Mouse (Mus musculus) forebrain, embryonic 14.5 days (tissue): ENCODE data around the gene Malsu1. TPM values are rescaled to one million over a fixed set of nuclear protein-coding genes. Genes with fewer than 3 reads are reported as not detected.

Source experiments
- ATAC-seq: fragments of 200-750 bp; cut with Nextera tagmentation; 2 replicates; pipeline ENCODE4 v1.8.0; 2017; ENCODE audit warnings: mild to moderate bottlenecking, moderate library complexity
- DNase-seq: peaks from one replicate; pipeline ENCODE4 v3.0.0-alpha.2; 2015; ENCODE audit warnings: low spot score
- H3K27ac ChIP-seq: fragments of 300-500 bp; sonication (generic); 2 replicates; pipeline ENCODE4 v1.5.1; 2014; ENCODE audit warnings: low read depth, mild to moderate bottlenecking, control low read depth, low read length, moderate library complexity
- H3K27me3 ChIP-seq: fragments of 300-500 bp; sonication (generic); replicated peaks from 2 replicates; pipeline ENCODE4 v1.6.1; 2014; ENCODE audit warnings: low read length, control low read depth, mixed read lengths; ENCODE audit not compliant: control insufficient read depth, insufficient read depth
- H3K36me3 ChIP-seq: fragments of 300-500 bp; sonication (generic); 2 replicates; pipeline ENCODE4 v1.6.1; 2014; ENCODE audit warnings: low read length, control low read depth; ENCODE audit not compliant: control insufficient read depth, insufficient read depth
- H3K4me1 ChIP-seq: fragments of 300-500 bp; sonication (generic); 2 replicates; pipeline ENCODE4 v1.6.1; 2014; ENCODE audit warnings: antibody characterized with exemption, low read length, control low read depth; ENCODE audit not compliant: control insufficient read depth, insufficient read depth
- H3K4me2 ChIP-seq: fragments of 300-500 bp; sonication (generic); 2 replicates; pipeline ENCODE4 v1.6.1; 2014; ENCODE audit warnings: mild to moderate bottlenecking, control low read depth, low read length
- H3K4me3 ChIP-seq: fragments of 300-500 bp; sonication (generic); 2 replicates; pipeline ENCODE4 v1.5.1; 2014; ENCODE audit warnings: low read depth, low read length, control low read depth
- H3K9ac ChIP-seq: fragments of 300-500 bp; sonication (generic); 2 replicates; pipeline ENCODE4 v1.6.1; 2014; ENCODE audit warnings: mild to moderate bottlenecking, low read length, control low read depth, moderate library complexity
- H3K9me3 ChIP-seq: fragments of 300-500 bp; sonication (generic); replicated peaks from 2 replicates; pipeline ENCODE4 v1.6.1; 2016; ENCODE audit warnings: low read length, control low read depth, mixed read lengths; ENCODE audit not compliant: control insufficient read depth
- WGBS: fragments of 180-500 bp; shearing (Covaris S2); extraction: QIAGEN DNeasy Blood & Tissue Kit; methylation state at CpG from one replicate; pipeline ENCODE4 v1.1.7; 2014; 5-methylcytosine and 5-hydroxymethylcytosine counted together
- polyA plus RNA-seq: library from polyadenylated mRNA; unstranded; fragments of >200 nt; fragmentation: Nextera tagmentation; extraction: Ambion mirVana; gene quantifications from 2 replicates; pipeline ENCODE4 v1.2.1, GENCODE M21; 2014

Malsu1 gene
- polyA plus RNA-seq, 1 experiment from 2014 or later, result 65.0 TPM

- DNase-seq (no peak), ATAC-seq (no peak)
- Histone ChIP-seq H3K9ac (no peak overlapping the region), H3K9me3 (no peaks in the 10 kb centered on the region), H3K27me3 (no peaks in the 10 kb centered on the region), H3K4me3 (no peak overlapping the region), H3K27ac (no peak overlapping the region), H3K4me1 (peaks cover 5% of the 10 kb centered on the region), H3K36me3 (no peaks in the 10 kb centered on the region), H3K4me2 (no peak overlapping the region)
- WGBS, result 68% methylated on average over 9 of the region's 9 CpGs
These were observed 17.6 kb upstream of the Malsu1 start for GRCm38 (mm10) chr6:49056009-49056408.

- Histone ChIP-seq H3K27me3 (no peaks in the 10 kb centered on the region), H3K9ac (no peak overlapping the region), H3K9me3 (no peaks in the 10 kb centered on the region), H3K36me3 (no peaks in the 10 kb centered on the region), H3K27ac (no peak overlapping the region), H3K4me2 (no peak overlapping the region), H3K4me3 (no peak overlapping the region), H3K4me1 (peaks cover 5% of the 10 kb centered on the region)
- whole genome bisulfite sequencing, result 41% methylated on average over 8 of the region's 8 CpGs
- DNase-seq, result peak; percentile 83
- ATAC-seq, result peak; percentile 52
These were observed 16.3 kb upstream of the Malsu1 start for GRCm38 (mm10) chr6:49057053-49058021.

- H3K4me2 ChIP-seq, result no peak overlapping the region
- no peak overlapping the region for H3K9ac ChIP-seq
- no peaks in the 10 kb centered on the region for H3K27me3 ChIP-seq
- ATAC-seq, result no peak
- no peaks in the 10 kb centered on the region for H3K4me1 ChIP-seq
- H3K27ac ChIP-seq, result no peak overlapping the region
- no peaks in the 10 kb centered on the region for H3K9me3 ChIP-seq
- DNase-seq, result no peak
- WGBS, result 42% methylated on average over 4 of the region's 4 CpGs
- H3K36me3 ChIP-seq, result no peaks in the 10 kb centered on the region
- H3K4me3 ChIP-seq, result no peak overlapping the region
These were observed 5.2 kb upstream of the Malsu1 start for GRCm38 (mm10) chr6:49068361-49068760.

GRCm38 (mm10) chr6:49074117-49074490, 509 bp downstream of the Malsu1 start:
- WGBS, result 1% methylated on average over 19 of the region's 19 CpGs
- ATAC-seq, result peak; percentile 64; the same call in 1 of the 2 replicates
- peak; percentile 12 for DNase-seq
- H3K36me3 ChIP-seq, result no peaks in the 10 kb centered on the region
- H3K9me3 ChIP-seq, result no peaks in the 10 kb centered on the region
- peak overlapping the region; percentile 95 for H3K9ac ChIP-seq
- H3K4me1 ChIP-seq, result peaks cover 7% of the 10 kb centered on the region
- H3K27ac ChIP-seq, result peak overlapping the region; percentile 71
- peak overlapping the region; percentile 89 for H3K4me2 ChIP-seq
- H3K4me3 ChIP-seq, result peak overlapping the region; percentile 99
- no peaks in the 10 kb centered on the region for H3K27me3 ChIP-seq

- no peaks in the 10 kb centered on the region for H3K27me3 ChIP-seq
- H3K9ac ChIP-seq, result no peak overlapping the region
- ATAC-seq (no peak), DNase-seq (no peak)
- no peaks in the 10 kb centered on the region for H3K9me3 ChIP-seq
- H3K27ac ChIP-seq, result no peak overlapping the region
- no peak overlapping the region for H3K4me2 ChIP-seq
- WGBS, result 84% methylated on average over 2 of the region's 2 CpGs
- H3K36me3 ChIP-seq, result peaks cover 10% of the 10 kb centered on the region
- H3K4me3 ChIP-seq, result no peak overlapping the region
- peaks cover 7% of the 10 kb centered on the region for H3K4me1 ChIP-seq
These were observed 4.3 kb downstream of the Malsu1 start for GRCm38 (mm10) chr6:49077894-49078293.

GRCm38 (mm10) chr6:49079313-49079712, 5.7 kb downstream of the Malsu1 start:
- 92% methylated on average over 1 of the region's 1 CpGs for WGBS
- Histone ChIP-seq H3K36me3 (peaks cover 24% of the 10 kb centered on the region), H3K4me3 (no peak overlapping the region), H3K27me3 (no peaks in the 10 kb centered on the region), H3K4me2 (no peak overlapping the region), H3K4me1 (peaks cover 7% of the 10 kb centered on the region), H3K9ac (no peak overlapping the region), H3K27ac (no peak overlapping the region), H3K9me3 (no peaks in the 10 kb centered on the region)
- ATAC-seq (no peak), DNase-seq (no peak)

- no peak for DNase-seq
- Histone ChIP-seq H3K36me3 (peaks cover 58% of the 10 kb centered on the region), H3K4me3 (no peak overlapping the region), H3K27ac (no peak overlapping the region), H3K9me3 (no peaks in the 10 kb centered on the region), H3K4me1 (no peaks in the 10 kb centered on the region), H3K9ac (no peak overlapping the region), H3K4me2 (no peak overlapping the region), H3K27me3 (no peaks in the 10 kb centered on the region)
- WGBS, result 91% methylated on average over 4 of the region's 4 CpGs
- no peak for ATAC-seq
These were observed 9.4 kb downstream of the Malsu1 start for GRCm38 (mm10) chr6:49083008-49083407.

GRCm38 (mm10) chr6:49094968-49095367, 21.4 kb downstream of the Malsu1 start:
- DNase-seq (no peak), ATAC-seq (no peak)
- H3K4me1 ChIP-seq, result peaks cover 16% of the 10 kb centered on the region
- no peaks in the 10 kb centered on the region for H3K27me3 ChIP-seq
- no peak overlapping the region for H3K9ac ChIP-seq
- peaks cover 72% of the 10 kb centered on the region for H3K36me3 ChIP-seq
- H3K9me3 ChIP-seq, result no peaks in the 10 kb centered on the region
- WGBS, result 92% methylated on average over 10 of the region's 10 CpGs
- no peak overlapping the region for H3K27ac ChIP-seq
- no peak overlapping the region for H3K4me3 ChIP-seq
- no peak overlapping the region for H3K4me2 ChIP-seq

GRCm38 (mm10) chr6:49096421-49096820, 22.8 kb downstream of the Malsu1 start:
- peaks cover 64% of the 10 kb centered on the region for H3K36me3 ChIP-seq
- H3K27ac ChIP-seq, result no peak overlapping the region
- no peak overlapping the region for H3K4me3 ChIP-seq
- WGBS, result 88% methylated on average over 7 of the region's 7 CpGs
- DNase-seq (no peak), ATAC-seq (no peak)
- no peaks in the 10 kb centered on the region for H3K27me3 ChIP-seq
- H3K9me3 ChIP-seq, result no peaks in the 10 kb centered on the region
- H3K4me1 ChIP-seq, result peaks cover 16% of the 10 kb centered on the region
- H3K4me2 ChIP-seq, result no peak overlapping the region
- H3K9ac ChIP-seq, result no peak overlapping the region
